Mouse (Mus musculus): ENCODE results near the gene Gsto1.

The Gsto1 gene

DNA sequence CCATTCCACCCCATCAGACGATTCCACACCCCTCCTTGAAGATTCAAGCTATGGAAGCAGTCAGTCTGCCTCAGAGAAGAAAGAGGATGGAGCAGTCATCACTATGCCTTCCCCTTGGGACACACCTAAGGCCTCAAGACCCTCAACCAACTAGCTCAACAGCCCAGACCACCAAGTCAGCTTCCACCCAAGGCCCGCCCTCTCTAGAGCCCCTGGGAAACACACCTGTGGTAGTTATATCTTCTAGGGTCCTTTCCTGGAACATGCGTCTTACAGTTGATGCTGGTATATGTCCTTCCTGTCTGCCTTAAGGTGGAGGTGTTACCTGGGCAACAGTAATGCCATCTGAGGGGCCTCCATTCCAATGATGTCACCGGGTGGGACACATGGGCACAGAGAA lies 59.4 kb downstream of the Gsto1 start:
- ATAC-seq (ENCODE audit: insufficient number of reproducible peaks, low FRiP score, low TSS enrichment): no peak
